Comparison of ENCODE assay signal across 8 mouse cellular contexts in the genomic region with DNA sequence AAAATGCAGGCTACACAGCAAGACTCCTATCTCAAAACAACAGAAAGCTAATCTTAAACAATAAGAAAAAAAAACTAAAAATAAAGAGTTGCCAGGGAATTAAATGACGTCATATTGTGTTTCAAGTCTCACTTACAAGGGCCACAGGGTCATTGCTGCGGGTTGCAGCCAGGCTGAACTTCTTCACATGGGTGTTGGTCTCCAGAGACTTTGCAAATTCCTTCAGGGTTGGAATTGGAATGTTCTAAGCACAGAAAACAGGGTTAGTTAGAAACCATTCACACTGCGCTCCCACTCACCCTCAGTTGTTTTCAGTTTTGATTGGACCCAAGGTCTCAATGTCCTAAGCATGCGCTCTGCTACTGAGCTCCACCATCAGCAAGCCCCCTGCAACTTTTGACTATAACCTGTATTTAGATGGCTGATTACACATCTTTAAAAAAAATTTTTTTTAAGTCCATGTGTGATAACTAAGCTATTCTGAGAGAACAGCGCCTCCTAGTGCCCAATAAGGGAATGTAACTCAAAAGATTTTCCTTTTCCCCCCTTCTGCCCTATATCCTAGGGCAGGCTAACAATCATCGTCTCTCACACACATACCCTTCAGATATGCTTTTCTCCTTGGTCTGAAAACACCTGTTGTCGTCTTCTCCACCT. TPM values are rescaled to one million over a fixed set of nuclear protein-coding genes. Genes with fewer than 3 reads are reported as not detected.
A peak's percentile ranks its signal among the peaks of the same experiment; 100 is the strongest.
DNase-seq lines count a peak whose midpoint lies in the region; ATAC-seq and TF ChIP-seq lines count a peak whose summit lies in the region.

No protein-coding gene starts in this region.

- H3K36me3 ChIP-seq in hindbrain, postnatal 0 days (ENCODE audit: insufficient read depth, low read length), result peaks cover 43% of the 10 kb centered on the region

- H3K27ac ChIP-seq in hindbrain, postnatal 0 days, result no peak overlapping the region

- peak; percentile 77 for TF ChIP-seq CTCF in hindbrain, postnatal 0 days (IDR thresholded peaks at IDR 0.05; ENCODE audit: low read depth)

- H3K4me3 ChIP-seq in hindbrain, postnatal 0 days (ENCODE audit: low read length), result no peak overlapping the region

- intact Hi-C loops in left cerebral cortex, postnatal 25 days (cut with DNase I), result loop anchor here (5.0 to 10.0 kb wide), 2 partner anchors 60 to 287 kb away; no protein-coding TSS in a partner anchor

- H3K27me3 ChIP-seq in hindbrain, postnatal 0 days (ENCODE audit: insufficient read depth, low read length), result no peaks in the 10 kb centered on the region

- no peaks in the 10 kb centered on the region for H3K9me3 ChIP-seq in hindbrain, postnatal 0 days (ENCODE audit: low read length)

- H3K9ac ChIP-seq in hindbrain, postnatal 0 days (replicated peaks; ENCODE audit: low read length), result no peak overlapping the region

- no peaks in the 10 kb centered on the region for H3K4me1 ChIP-seq in hindbrain, postnatal 0 days (ENCODE audit: insufficient read depth, low read length)

- DNase-seq in cerebellum, postnatal 14 days, result peak; percentile 29 to 35
- no peak for DNase-seq in cerebellum, adult 18-20 months
- peak; percentile 59 for DNase-seq in thymus, postnatal 0 days (ENCODE audit: low spot score)
- no peak for DNase-seq in thymus, postnatal 4 days
- peak; percentile 66 for DNase-seq in hindbrain, postnatal 0 days (ENCODE audit: low spot score)
- DNase-seq in mesoderm, embryonic 11.5 days (ENCODE audit: low read depth, low spot score), result peak; percentile 49
- no peak for DNase-seq in right cerebral cortex, postnatal 25 days
- DNase-seq in left cerebral cortex, postnatal 25 days (ENCODE audit: low spot score in 2 of 2), result no peak

- 56% methylated on average over 7 of the region's 7 CpGs for WGBS in hindbrain, postnatal 0 days

- peak; percentile 69 for ATAC-seq in hindbrain, postnatal 0 days

- no peak overlapping the region for H3K4me2 ChIP-seq in hindbrain, postnatal 0 days (ENCODE audit: low read depth, low read length)

RNA-seq across cellular contexts. Expression of a gene that starts 22.4 kb away (rescaled TPM):
- polyA plus RNA-seq in thymus, postnatal 0 days (2015; fragmentation: Nextera tagmentation; extraction: Ambion mirVana), result 101 and 105 TPM in 2 replicates
- 33.5 and 36.6 TPM in 2 replicates for total RNA-seq in hindbrain, postnatal 0 days (2014; rRNA removed)
- polyA plus RNA-seq in hindbrain, postnatal 0 days (2015; fragmentation: Nextera tagmentation; extraction: Ambion mirVana), result 70.7 and 76.5 TPM in 2 replicates
- 10 to 100 TPM; 47.2 to 53.0 TPM for total RNA-seq in left cerebral cortex, postnatal 25 days (2021)

RNA-seq across cellular contexts. Expression of a gene that starts 29.3 kb away (rescaled TPM):
- 2.2 and 2.4 TPM in 2 replicates for polyA plus RNA-seq in thymus, postnatal 0 days (2015; fragmentation: Nextera tagmentation; extraction: Ambion mirVana)
- 125 and 126 TPM in 2 replicates for total RNA-seq in hindbrain, postnatal 0 days (2014; rRNA removed)
- 361 and 363 TPM in 2 replicates for polyA plus RNA-seq in hindbrain, postnatal 0 days (2015; fragmentation: Nextera tagmentation; extraction: Ambion mirVana)
- 100 to 1,000 TPM; 376 to 383 TPM for total RNA-seq in left cerebral cortex, postnatal 25 days (2021)

RNA-seq across cellular contexts. Expression of a gene that starts 43.7 kb away (rescaled TPM):
- 16.7 and 19.9 TPM in 2 replicates for polyA plus RNA-seq in thymus, postnatal 0 days (2015; fragmentation: Nextera tagmentation; extraction: Ambion mirVana)
- total RNA-seq in hindbrain, postnatal 0 days (2014; rRNA removed), result 33.9 and 39.7 TPM in 2 replicates
- 37.3 and 42.1 TPM in 2 replicates for polyA plus RNA-seq in hindbrain, postnatal 0 days (2015; fragmentation: Nextera tagmentation; extraction: Ambion mirVana)
- 10 to 100 TPM; 68.1 to 69.2 TPM for total RNA-seq in left cerebral cortex, postnatal 25 days (2021)

Comparison
In these comparisons a context has a peak if more than half of its experiments do, and no peak if none do; other contexts are left out.
1. DNase-seq: peak in cerebellum, postnatal 14 days (2 of 2), thymus, postnatal 0 days (single experiment), hindbrain, postnatal 0 days (single experiment) and mesoderm, embryonic 11.5 days (single experiment); none in cerebellum, adult 18-20 months (0 of 2), thymus, postnatal 4 days (single experiment), right cerebral cortex, postnatal 25 days (single experiment) and left cerebral cortex, postnatal 25 days (0 of 2).